Comparison of ENCODE assay signal across 8 mouse cellular contexts in the genomic region with DNA sequence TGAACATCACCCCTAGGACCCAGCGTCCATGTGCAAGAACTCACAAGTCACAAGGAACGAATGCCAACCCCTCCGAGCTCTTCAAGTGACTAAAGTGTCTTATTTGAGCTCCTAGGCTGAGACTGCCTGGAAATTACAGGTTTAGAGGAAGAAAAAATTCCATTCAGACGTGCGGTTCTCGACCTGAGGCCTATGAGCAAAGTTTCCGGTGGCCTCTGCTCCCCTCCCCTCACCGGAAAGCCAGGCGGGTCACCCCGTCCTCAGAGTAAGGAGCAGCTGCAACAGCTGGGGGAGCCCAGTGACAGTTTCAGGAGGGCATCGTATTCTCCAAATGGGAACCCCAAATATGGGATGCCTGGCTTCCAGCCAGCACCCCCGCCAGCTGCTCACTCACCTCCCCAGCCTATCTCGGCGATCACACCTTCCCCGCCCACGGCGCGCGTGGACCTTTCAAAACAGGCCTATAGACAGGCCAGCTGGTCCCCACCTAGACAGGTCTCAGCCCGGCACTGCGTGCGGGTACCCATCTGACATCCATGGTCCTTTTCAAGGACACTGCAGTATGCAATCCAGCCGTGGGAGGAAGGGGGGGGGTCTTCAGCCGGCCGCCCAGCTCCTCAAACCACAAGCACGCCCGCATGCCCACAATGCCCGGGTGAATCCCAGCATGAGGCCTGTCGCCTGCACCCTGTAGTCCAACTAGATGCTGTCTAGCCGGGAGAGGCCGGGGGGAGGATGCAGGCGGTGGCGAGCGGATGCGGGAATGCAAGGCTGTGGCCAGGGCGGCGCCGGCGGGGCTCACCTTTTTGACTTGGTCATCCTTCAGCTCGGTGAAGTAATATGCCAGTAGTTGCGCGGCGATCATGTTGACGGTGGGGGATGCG. TPM values are rescaled to one million over a fixed set of nuclear protein-coding genes. Genes with fewer than 3 reads are reported as not detected.
DNase-seq lines count a peak whose midpoint lies in the region; ATAC-seq and TF ChIP-seq lines count a peak whose summit lies in the region.

No protein-coding gene starts in this region.

- peaks cover 36% of the 10 kb centered on the region for H3K79me3 ChIP-seq in C2C12 (ENCODE audit: low read depth)

- peak overlapping the region; percentile 83 for H3K4me3 ChIP-seq in C2C12 (ENCODE audit: insufficient read depth, poor library complexity, severe bottlenecking)
- peak overlapping the region; percentile 70 for H3K4me3 ChIP-seq in embryonic facial prominence, embryonic 15.5 days (replicated peaks)
- H3K4me3 ChIP-seq in heart, embryonic 12.5 days: peak overlapping the region; percentile 86
- peak overlapping the region; percentile 67 for H3K4me3 ChIP-seq in kidney, embryonic 14.5 days (ENCODE audit: low read length)
- H3K4me3 ChIP-seq in liver, postnatal 0 days (ENCODE audit: low read depth, low read length): peak overlapping the region; percentile 85
- peak overlapping the region; percentile 84 for H3K4me3 ChIP-seq in neural tube, embryonic 15.5 days (replicated peaks)

- H3K9me3 ChIP-seq in embryonic facial prominence, embryonic 15.5 days (replicated peaks): no peaks in the 10 kb centered on the region
- H3K9me3 ChIP-seq in heart, embryonic 12.5 days (replicated peaks): no peaks in the 10 kb centered on the region
- H3K9me3 ChIP-seq in kidney, embryonic 14.5 days (ENCODE audit: control insufficient read depth, low read length): no peaks in the 10 kb centered on the region
- H3K9me3 ChIP-seq in liver, postnatal 0 days (ENCODE audit: low read length): no peaks in the 10 kb centered on the region
- no peaks in the 10 kb centered on the region for H3K9me3 ChIP-seq in neural tube, embryonic 15.5 days (replicated peaks)

- H3K9ac ChIP-seq in embryonic facial prominence, embryonic 15.5 days: peak overlapping the region; percentile 51
- peak overlapping the region; percentile 95 for H3K9ac ChIP-seq in heart, embryonic 12.5 days
- H3K9ac ChIP-seq in kidney, embryonic 14.5 days (ENCODE audit: low read depth, low read length): peak overlapping the region; percentile 64
- H3K9ac ChIP-seq in liver, postnatal 0 days (replicated peaks): peak overlapping the region; percentile 70
- H3K9ac ChIP-seq in neural tube, embryonic 15.5 days (replicated peaks): peak overlapping the region; percentile 89

- no peak for TF ChIP-seq CTCF in C2C12 (IDR thresholded peaks at IDR 0.05; ENCODE audit: control insufficient read depth, insufficient read depth, insufficient read length)
- no peak for TF ChIP-seq CTCF in Patski (IDR thresholded peaks at IDR 0.05)
- TF ChIP-seq CTCF in liver, postnatal 0 days (IDR thresholded peaks at IDR 0.05; ENCODE audit: low read depth): no peak

- peak overlapping the region; percentile 76 for H3K4me2 ChIP-seq in embryonic facial prominence, embryonic 15.5 days (replicated peaks)
- H3K4me2 ChIP-seq in heart, embryonic 12.5 days: peak overlapping the region; percentile 77
- H3K4me2 ChIP-seq in kidney, embryonic 14.5 days (replicated peaks; ENCODE audit: low read depth, low read length): peak overlapping the region; percentile 92
- H3K4me2 ChIP-seq in liver, postnatal 0 days (ENCODE audit: low read depth, low read length): peak overlapping the region; percentile 93
- H3K4me2 ChIP-seq in neural tube, embryonic 15.5 days: peak overlapping the region; percentile 77

- H3K27me3 ChIP-seq in C2C12 (ENCODE audit: control insufficient read depth, insufficient read depth, insufficient read length) (no peaks in the 10 kb centered on the region), Patski (no peaks in the 10 kb centered on the region)
- H3K27me3 ChIP-seq in embryonic facial prominence, embryonic 15.5 days: no peaks in the 10 kb centered on the region
- no peaks in the 10 kb centered on the region for H3K27me3 ChIP-seq in heart, embryonic 12.5 days (replicated peaks)
- H3K27me3 ChIP-seq in kidney, embryonic 14.5 days (ENCODE audit: control insufficient read depth, insufficient read depth, low read length): no peaks in the 10 kb centered on the region
- no peaks in the 10 kb centered on the region for H3K27me3 ChIP-seq in liver, postnatal 0 days (ENCODE audit: insufficient read depth, low read length)
- no peaks in the 10 kb centered on the region for H3K27me3 ChIP-seq in neural tube, embryonic 15.5 days (replicated peaks)

- peaks cover 62% of the 10 kb centered on the region for H3K79me2 ChIP-seq in C2C12 (ENCODE audit: control insufficient read depth, insufficient read depth)

- ATAC-seq in Patski: peak; percentile 40
- ATAC-seq in embryonic facial prominence, embryonic 15.5 days (ENCODE audit: insufficient number of reproducible peaks, low FRiP score, low TSS enrichment, low read depth): peak; percentile 20; the same call in 1 of the 2 replicates
- peak; percentile 9; the same call in 1 of the 2 replicates for ATAC-seq in heart, embryonic 12.5 days (ENCODE audit: insufficient number of reproducible peaks, low FRiP score)
- peak; percentile 35 for ATAC-seq in kidney, embryonic 14.5 days (ENCODE audit: low FRiP score, low TSS enrichment)
- ATAC-seq in liver, postnatal 0 days: peak; percentile 26
- peak; percentile 61 for ATAC-seq in neural tube, embryonic 15.5 days (ENCODE audit: low FRiP score)

- H3K4me1 ChIP-seq in embryonic facial prominence, embryonic 15.5 days: peaks cover 44% of the 10 kb centered on the region
- peaks cover 62% of the 10 kb centered on the region for H3K4me1 ChIP-seq in heart, embryonic 12.5 days (replicated peaks)
- peaks cover 32% of the 10 kb centered on the region; the same call in 1 of the 2 replicates for H3K4me1 ChIP-seq in kidney, embryonic 14.5 days (ENCODE audit: control insufficient read depth, insufficient read depth, low read length)
- H3K4me1 ChIP-seq in liver, postnatal 0 days (ENCODE audit: insufficient read depth): peaks cover 58% of the 10 kb centered on the region
- peaks cover 55% of the 10 kb centered on the region for H3K4me1 ChIP-seq in neural tube, embryonic 15.5 days

- no peak for DNase-seq in Patski (ENCODE audit: low read depth, low spot score)
- DNase-seq in liver, postnatal 0 days: peak; percentile 65
- peak; percentile 33 for DNase-seq in urinary bladder, postnatal 25 days (ENCODE audit: low spot score)

- peak overlapping the region; percentile 79 for H3ac ChIP-seq in C2C12 (ENCODE audit: control insufficient read depth, insufficient read length, low read depth)

- POLR2A ChIA-PET in Patski (lab: Charles Lee): interaction anchor here (0.7 to 1.6 kb wide), 3 partner anchors 30 to 50 kb away, joined by 3 to 5 read pairs (median 3); no protein-coding TSS in a partner anchor

- CTCF ChIA-PET in Patski (lab: Charles Lee): interaction anchor here (0.9 kb wide), 1 partner anchor 9 kb away, joined by 4 read pairs; no protein-coding TSS in a partner anchor

- peak overlapping the region; percentile 93 for H3K27ac ChIP-seq in embryonic facial prominence, embryonic 15.5 days (replicated peaks)
- peak overlapping the region; percentile 95 for H3K27ac ChIP-seq in heart, embryonic 12.5 days (ENCODE audit: poor library complexity, severe bottlenecking)
- peak overlapping the region; percentile 33; the same call in 1 of the 2 replicates for H3K27ac ChIP-seq in kidney, embryonic 14.5 days (ENCODE audit: low read depth, low read length)
- peak overlapping the region; percentile 92 for H3K27ac ChIP-seq in liver, postnatal 0 days (ENCODE audit: low read depth)
- H3K27ac ChIP-seq in neural tube, embryonic 15.5 days (replicated peaks): peak overlapping the region; percentile 92

- in situ Hi-C loops in Patski (cut with MboI; ENCODE audit: low pct_unique_long_range_greater_than_20kb): loop anchor here (5.0 kb wide), 1 partner anchor 42 kb away; no protein-coding TSS in a partner anchor

- H3K36me3 ChIP-seq in C2C12 (ENCODE audit: control insufficient read depth, insufficient read depth): no peaks in the 10 kb centered on the region
- no peaks in the 10 kb centered on the region for H3K36me3 ChIP-seq in embryonic facial prominence, embryonic 15.5 days
- H3K36me3 ChIP-seq in heart, embryonic 12.5 days: no peaks in the 10 kb centered on the region
- H3K36me3 ChIP-seq in kidney, embryonic 14.5 days (ENCODE audit: control insufficient read depth, insufficient read depth, low read length): no peaks in the 10 kb centered on the region
- no peaks in the 10 kb centered on the region for H3K36me3 ChIP-seq in liver, postnatal 0 days (replicated peaks; ENCODE audit: insufficient read depth, low read length)
- H3K36me3 ChIP-seq in neural tube, embryonic 15.5 days: no peaks in the 10 kb centered on the region

- no peak for TF ChIP-seq EP300 in liver, postnatal 0 days (IDR thresholded peaks at IDR 0.05; ENCODE audit: low read depth)

- 1% methylated on average over 45 of the region's 45 CpGs for WGBS in embryonic facial prominence, embryonic 15.5 days
- 2% methylated on average over 45 of the region's 45 CpGs for WGBS in heart, embryonic 12.5 days
- WGBS in kidney, embryonic 14.5 days: 3% methylated on average over 45 of the region's 45 CpGs
- WGBS in liver, postnatal 0 days (ENCODE audit: insufficient replicate concordance): 4% methylated on average over 45 of the region's 45 CpGs
- 3% methylated on average over 45 of the region's 45 CpGs for WGBS in neural tube, embryonic 15.5 days

TF ChIP-seq in C2C12, 6 proteins besides CTCF, POLR2A, EP300 and RAD21:
- peak; percentile 74 for TF ChIP-seq MYOD1 (IDR thresholded peaks at IDR 0.05; ENCODE audit: control insufficient read depth, insufficient read length, low read depth)
- TF ChIP-seq FOSL1 (IDR thresholded peaks at IDR 0.05; ENCODE audit: insufficient read depth, low read length, poor library complexity, severe bottlenecking): no peak
TF ChIP-seq in C2C12: peak in this region for 1.

RNA-seq across cellular contexts. Expression of a gene that starts 40.3 kb away (rescaled TPM):
- polyA plus RNA-seq in C2C12 (2012; fragmentation: generic; extraction: Trizol): 65.7 TPM
- 240 TPM for polyA plus RNA-seq in Patski (2021)
- 39.4 and 40.9 TPM in 2 replicates for polyA plus RNA-seq in embryonic facial prominence, embryonic 15.5 days (2015; fragmentation: Nextera tagmentation; extraction: Ambion mirVana)
- polyA plus RNA-seq in heart, embryonic 12.5 days (2016; fragmentation: Nextera tagmentation; extraction: Ambion mirVana): 215 and 227 TPM in 2 replicates
- 14.2 and 31.4 TPM in 2 replicates for polyA plus RNA-seq in kidney, embryonic 14.5 days (2014; fragmentation: Nextera tagmentation; extraction: Ambion mirVana)
- polyA plus RNA-seq in liver, postnatal 0 days (2015; fragmentation: Nextera tagmentation; extraction: Ambion mirVana): 22.1 and 30.7 TPM in 2 replicates
- 134 and 146 TPM in 2 replicates for polyA plus RNA-seq in neural tube, embryonic 15.5 days (2015; fragmentation: Nextera tagmentation; extraction: Ambion mirVana)

Comparison
In these comparisons a context has a peak if more than half of its experiments do, and no peak if none do; other contexts are left out.
1. ATAC-seq: peak in every context shown above with its lines; median percentile 61 in neural tube, embryonic 15.5 days; 40 in Patski; 35 in kidney, embryonic 14.5 days; 26 in liver, postnatal 0 days; 20 in embryonic facial prominence, embryonic 15.5 days; 9 in heart, embryonic 12.5 days.
2. H3K27ac ChIP-seq: peak in every context shown above with its lines; median percentile 95 in heart, embryonic 12.5 days; 93 in embryonic facial prominence, embryonic 15.5 days; 92 in liver, postnatal 0 days; 92 in neural tube, embryonic 15.5 days; 33 in kidney, embryonic 14.5 days.